Mouse (Mus musculus): ENCODE results near the gene Rnf113a2.

DNA sequence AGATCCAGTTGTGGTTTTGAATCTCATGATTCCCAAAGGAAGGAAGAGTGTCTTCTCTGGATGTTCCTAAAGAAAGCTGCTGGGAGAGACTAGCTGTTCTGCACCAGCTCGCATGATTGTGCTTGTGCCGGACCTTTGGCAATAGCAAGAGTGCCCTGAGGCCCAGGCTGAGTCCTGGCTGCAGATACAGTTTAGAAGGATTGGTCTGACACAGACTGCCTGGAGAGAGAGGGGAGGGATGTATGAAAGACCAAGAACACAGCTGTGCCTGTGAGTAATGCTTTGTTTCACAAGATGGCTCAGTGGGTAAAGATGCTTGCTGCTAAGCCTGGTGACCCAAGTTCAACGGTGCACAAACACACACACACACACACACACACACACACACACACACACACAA, 45.9 kb downstream of the Rnf113a2 start:
- TF ChIP-seq CTCF (conservative IDR thresholded peaks at IDR 0.05; ENCODE audit: low read length) (no peak), NANOG (IDR thresholded peaks at IDR 0.05; ENCODE audit: borderline replicate concordance, low read length) (no peak)

Measured in E14TG2a.4 (cell line).